Mouse (Mus musculus) lung, postnatal 0 days (tissue): ENCODE measurements around the gene Foxj1. TPM values are rescaled to one million over a fixed set of nuclear protein-coding genes. Genes with fewer than 3 reads are reported as not detected.

Source experiments
- ATAC-seq: fragments of 200-750 bp; cut with Nextera tagmentation; 2 replicates; pipeline ENCODE4 v1.8.0; 2017; ENCODE audit warnings: moderate library complexity
- DNase-seq: peaks from one replicate; pipeline ENCODE4 v3.0.0-alpha.2; 2016; ENCODE audit warnings: low spot score
- H3K27ac ChIP-seq: fragments of 300-500 bp; sonication (generic); 2 replicates; pipeline ENCODE4 v1.5.1; 2014; ENCODE audit warnings: antibody characterized with exemption, mild to moderate bottlenecking, low read length, mixed read lengths
- H3K27me3 ChIP-seq: fragments of 300-500 bp; sonication (generic); replicated peaks from 2 replicates; pipeline ENCODE4 v1.6.1; 2014; ENCODE audit warnings: low read length, mixed read lengths; ENCODE audit not compliant: insufficient read depth
- H3K36me3 ChIP-seq: fragments of 300-500 bp; sonication (generic); 2 replicates; pipeline ENCODE4 v1.6.1; 2014; ENCODE audit warnings: low read length, mixed read lengths; ENCODE audit not compliant: insufficient read depth
- H3K4me1 ChIP-seq: fragments of 300-500 bp; sonication (generic); 2 replicates; pipeline ENCODE4 v1.6.1; 2014; ENCODE audit warnings: antibody characterized with exemption, low read depth, low read length, mixed read lengths; ENCODE audit not compliant: insufficient read depth
- H3K4me2 ChIP-seq: fragments of 300-500 bp; sonication (generic); replicated peaks from 2 replicates; pipeline ENCODE4 v1.6.1; 2014; ENCODE audit warnings: low read depth, mild to moderate bottlenecking, low read length, moderate library complexity, mixed read lengths
- H3K4me3 ChIP-seq: fragments of 300-500 bp; sonication (generic); 2 replicates; pipeline ENCODE4 v1.5.1; 2014; ENCODE audit warnings: low read depth, low read length
- H3K9ac ChIP-seq: fragments of 300-500 bp; sonication (generic); replicated peaks from 2 replicates; pipeline ENCODE4 v1.6.1; 2014; ENCODE audit warnings: low read depth, mild to moderate bottlenecking
- H3K9me3 ChIP-seq: fragments of 300-500 bp; sonication (generic); 2 replicates; pipeline ENCODE4 v1.6.1; 2016; ENCODE audit warnings: low read length, mixed read lengths
- CTCF ChIP-seq: IDR thresholded peaks from 2 replicates; pipeline ENCODE4 v1.5.1; 2016; ENCODE audit warnings: antibody characterized with exemption, mild to moderate bottlenecking
- EP300 ChIP-seq: IDR thresholded peaks from 2 replicates; pipeline ENCODE4 v1.6.1; 2016; ENCODE audit warnings: antibody characterized with exemption, mild to moderate bottlenecking, control low read depth
- WGBS: fragments of 180-500 bp; shearing (Covaris S2); extraction: QIAGEN DNeasy Blood & Tissue Kit; methylation state at CpG from one replicate; pipeline ENCODE4 v1.1.7; 2014; 5-methylcytosine and 5-hydroxymethylcytosine counted together
- polyA plus RNA-seq: library from polyadenylated mRNA; unstranded; fragments of >200 nt; fragmentation: Nextera tagmentation; extraction: Ambion mirVana; gene quantifications from 2 replicates; pipeline ENCODE4 v1.2.1, GENCODE M21; 2015

Foxj1 gene
- polyA plus RNA-seq, 1 experiment from 2014 or later, result 39.8 TPM

- TF ChIP-seq EP300, result no peak
- no peak for TF ChIP-seq CTCF
- Histone ChIP-seq H3K9me3 (no peaks in the 10 kb centered on the region), H3K4me1 (no peaks in the 10 kb centered on the region), H3K27me3 (no peaks in the 10 kb centered on the region), H3K4me3 (no peak overlapping the region), H3K4me2 (no peak overlapping the region), H3K9ac (no peak overlapping the region), H3K36me3 (no peaks in the 10 kb centered on the region), H3K27ac (no peak overlapping the region)
- 64% methylated on average over 5 of the region's 5 CpGs for WGBS
- no peak for ATAC-seq
- DNase-seq, result no peak
Measured at GRCm38 (mm10) chr11:116347955-116348354, 12.8 kb upstream of the Foxj1 start.

DNA sequence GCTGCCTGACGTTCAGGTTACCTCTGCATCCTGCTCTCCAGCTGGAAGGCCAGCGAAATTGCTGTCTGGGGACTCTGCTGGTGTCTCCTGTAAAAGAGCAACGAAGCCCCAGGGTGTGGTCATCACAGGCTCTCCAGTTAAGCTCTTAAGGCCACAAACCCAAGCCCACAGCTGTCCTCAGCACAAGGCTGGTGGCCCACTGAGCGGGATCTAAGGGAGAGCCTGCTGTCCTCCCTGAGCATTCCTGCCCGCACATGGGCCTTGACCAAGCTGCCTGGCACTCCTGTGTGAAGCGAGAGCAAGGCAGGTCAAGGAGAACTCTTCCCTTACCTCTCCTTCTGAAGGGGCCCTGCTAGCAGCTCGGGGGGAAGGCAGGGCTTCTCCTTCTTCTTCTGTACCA is 11.8 kb upstream of the Foxj1 start:
- H3K4me1 ChIP-seq, result no peaks in the 10 kb centered on the region
- H3K4me2 ChIP-seq, result no peak overlapping the region
- no peaks in the 10 kb centered on the region for H3K36me3 ChIP-seq
- no peak for ATAC-seq
- H3K9ac ChIP-seq, result no peak overlapping the region
- H3K27ac ChIP-seq, result no peak overlapping the region
- DNase-seq, result no peak
- TF ChIP-seq EP300, result no peak
- no peak for TF ChIP-seq CTCF
- no peaks in the 10 kb centered on the region for H3K9me3 ChIP-seq
- no peak overlapping the region for H3K4me3 ChIP-seq
- no peaks in the 10 kb centered on the region for H3K27me3 ChIP-seq
- WGBS, result 77% methylated on average over 7 of the region's 7 CpGs

DNA sequence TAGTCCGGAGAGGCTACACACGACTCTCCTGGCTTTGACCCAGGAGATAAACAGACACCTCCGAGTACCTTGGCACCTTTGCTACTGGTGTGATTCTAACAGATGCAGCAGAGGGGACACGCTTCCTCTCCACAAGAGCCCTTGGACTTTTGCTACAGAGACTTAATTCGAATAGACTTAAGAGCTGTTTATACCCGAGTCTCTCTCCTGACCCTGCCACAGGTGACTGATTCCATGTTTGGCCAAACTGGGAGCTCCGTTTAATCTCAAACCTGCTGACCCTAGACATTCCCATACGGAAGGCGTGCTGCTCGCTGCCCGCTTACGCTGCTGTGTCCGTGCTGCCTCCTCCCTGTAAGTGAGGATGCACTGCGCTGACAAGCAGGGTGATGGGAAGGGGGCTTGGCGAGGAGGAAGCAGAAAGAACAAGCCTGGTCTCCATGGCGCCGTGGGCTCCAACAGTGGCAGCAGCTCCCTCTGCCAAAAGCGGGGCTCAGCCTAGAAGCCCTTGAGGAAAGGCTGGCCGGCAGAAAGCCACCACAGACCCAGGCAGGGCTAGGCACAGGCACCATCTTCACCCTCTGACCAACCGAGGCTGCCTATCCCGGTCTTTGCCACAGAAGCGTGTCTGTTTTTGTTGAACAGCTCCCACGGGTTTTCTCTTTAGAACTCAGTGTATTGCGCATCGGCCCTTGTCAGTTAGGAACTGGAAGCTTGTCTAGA is 7.0 kb upstream of the Foxj1 start:
- ATAC-seq, result no peak

DNA sequence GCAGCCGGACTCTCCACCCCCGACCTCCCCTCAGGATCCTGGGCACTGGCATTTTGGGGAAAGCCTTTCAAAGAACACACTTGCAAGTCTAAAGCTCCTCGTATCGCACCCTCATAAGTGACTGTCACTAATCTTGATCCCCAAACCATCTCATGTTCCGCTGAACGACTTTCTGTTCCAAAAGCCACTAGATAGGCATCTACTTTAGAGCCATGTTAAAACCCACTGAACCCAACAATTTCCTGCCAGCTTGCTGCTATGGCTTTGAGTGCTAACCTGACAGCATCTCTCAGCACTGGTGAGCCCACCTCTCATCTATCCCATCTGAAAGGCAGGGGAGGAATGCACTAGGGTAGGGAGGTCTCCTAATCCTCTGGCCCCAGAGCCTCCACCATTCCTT is 2.3 kb upstream of the Foxj1 start:
- H3K9ac ChIP-seq, result no peak overlapping the region
- 68% methylated on average over 6 of the region's 6 CpGs for WGBS
- H3K9me3 ChIP-seq, result no peaks in the 10 kb centered on the region
- no peaks in the 10 kb centered on the region for H3K36me3 ChIP-seq
- no peak overlapping the region for H3K27ac ChIP-seq
- H3K27me3 ChIP-seq, result peaks cover 12% of the 10 kb centered on the region
- no peak for ATAC-seq
- no peak for TF ChIP-seq CTCF
- no peak for TF ChIP-seq EP300
- no peak overlapping the region for H3K4me3 ChIP-seq
- no peak overlapping the region for H3K4me2 ChIP-seq
- DNase-seq, result no peak
- peaks cover 10% of the 10 kb centered on the region; the same call in 1 of the 2 replicates for H3K4me1 ChIP-seq

More for the DNA sequence above, 7.0 kb upstream of the Foxj1 start:
- no peak overlapping the region for H3K9ac ChIP-seq
- H3K36me3 ChIP-seq, result no peaks in the 10 kb centered on the region
- no peaks in the 10 kb centered on the region for H3K27me3 ChIP-seq
- H3K4me1 ChIP-seq, result no peaks in the 10 kb centered on the region
- TF ChIP-seq EP300 (no peak), CTCF (no peak)
- no peak overlapping the region for H3K4me2 ChIP-seq
- no peak for DNase-seq
- H3K4me3 ChIP-seq, result no peak overlapping the region
- no peaks in the 10 kb centered on the region for H3K9me3 ChIP-seq
- 60% methylated on average over 25 of the region's 25 CpGs for WGBS
- no peak overlapping the region for H3K27ac ChIP-seq

DNA sequence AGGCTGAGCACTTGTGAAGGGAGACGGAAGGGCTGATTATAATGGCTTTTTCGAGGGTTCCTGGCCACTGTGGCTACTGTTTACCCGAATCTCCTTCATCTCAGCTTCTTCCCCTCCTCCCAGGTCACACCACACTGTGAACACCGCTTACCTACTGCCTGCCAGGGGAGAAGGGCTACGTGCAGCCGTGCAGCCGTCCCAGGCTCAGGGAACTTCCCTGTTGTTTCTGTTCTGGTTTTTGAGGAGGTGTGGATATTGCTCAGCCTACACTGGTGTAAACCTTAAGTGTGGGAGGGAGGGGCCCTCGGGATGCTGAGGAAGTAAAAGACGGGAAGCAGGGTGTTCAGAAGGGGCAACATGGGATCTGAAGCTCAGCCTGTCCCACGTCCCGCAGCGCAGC is 1.8 kb upstream of the Foxj1 start:
- Histone ChIP-seq H3K9ac (no peak overlapping the region), H3K36me3 (no peaks in the 10 kb centered on the region), H3K27me3 (peaks cover 12% of the 10 kb centered on the region), H3K4me1 (peaks cover 10% of the 10 kb centered on the region; the same call in 1 of the 2 replicates), H3K4me2 (no peak overlapping the region), H3K9me3 (no peaks in the 10 kb centered on the region), H3K27ac (no peak overlapping the region), H3K4me3 (no peak overlapping the region)
- TF ChIP-seq CTCF (no peak), EP300 (no peak)
- no peak for DNase-seq
- WGBS, result 35% methylated on average over 11 of the region's 12 CpGs
- no peak for ATAC-seq

GRCm38 (mm10) chr11:116336393-116336792 is 1.2 kb upstream of the Foxj1 start:
- TF ChIP-seq CTCF (no peak), EP300 (no peak)
- Histone ChIP-seq H3K36me3 (no peaks in the 10 kb centered on the region), H3K4me2 (no peak overlapping the region), H3K4me1 (peaks cover 10% of the 10 kb centered on the region; the same call in 1 of the 2 replicates), H3K9ac (no peak overlapping the region), H3K4me3 (no peak overlapping the region), H3K27me3 (peaks cover 12% of the 10 kb centered on the region), H3K9me3 (no peaks in the 10 kb centered on the region), H3K27ac (no peak overlapping the region)
- 89% methylated on average over 4 of the region's 4 CpGs for WGBS
- ATAC-seq (no peak), DNase-seq (no peak)

- Histone ChIP-seq H3K4me3 (peak overlapping the region; percentile 66; the same call in 1 of the 2 replicates), H3K27ac (0 out of 2 replicates have a peak overlapping the region, but pooled peaks have one; percentile 14), H3K4me2 (peak overlapping the region; percentile 100), H3K9me3 (no peaks in the 10 kb centered on the region), H3K4me1 (peaks cover 14% of the 10 kb centered on the region; the same call in 1 of the 2 replicates), H3K9ac (no peak overlapping the region), H3K27me3 (peaks cover 12% of the 10 kb centered on the region), H3K36me3 (no peaks in the 10 kb centered on the region)
- TF ChIP-seq EP300, result no peak
- TF ChIP-seq CTCF, result no peak
- no peak for ATAC-seq
- WGBS, result 4% methylated on average over 22 of the region's 26 CpGs
- no peak for DNase-seq
Measured at GRCm38 (mm10) chr11:116334417-116334782, 799 bp downstream of the Foxj1 start.
